Mouse (Mus musculus): Measurements from ENCODE around the gene Phlda3. TPM values are rescaled to one million over a fixed set of nuclear protein-coding genes. Genes with fewer than 3 reads are reported as not detected.

Gene Phlda3
- total RNA-seq, 2 experiments from 2014 or later, result 15.0 to 16.6 TPM

DNA sequence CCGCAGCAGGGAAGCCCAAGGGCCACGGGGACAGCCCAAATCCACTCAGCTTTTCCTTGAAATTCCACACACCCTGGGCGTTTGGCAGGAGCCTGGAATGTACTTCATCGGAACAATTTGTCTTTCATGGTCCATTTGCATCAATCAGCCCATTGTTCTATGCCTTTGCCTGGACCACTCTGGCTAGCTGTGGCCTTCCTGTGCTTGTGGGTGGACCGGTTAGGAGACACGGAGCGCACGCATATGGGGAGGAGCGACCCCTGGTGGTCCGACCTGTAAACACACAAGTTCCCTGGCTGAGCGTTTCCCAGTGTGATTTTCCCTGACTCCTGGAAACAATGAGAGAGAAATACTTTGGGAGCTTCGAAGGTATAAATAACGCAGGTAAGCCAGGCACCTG lies 15.3 kb downstream of the Phlda3 start:
- intact Hi-C loops (cut with DNase I), result loop anchor here (1.0 to 2.0 kb wide), 2 partner anchors 28 to 62 kb away; no protein-coding TSS in a partner anchor
- peak; percentile 75 to 76 for DNase-seq (ENCODE audit: low spot score in 2 of 2)

DNA sequence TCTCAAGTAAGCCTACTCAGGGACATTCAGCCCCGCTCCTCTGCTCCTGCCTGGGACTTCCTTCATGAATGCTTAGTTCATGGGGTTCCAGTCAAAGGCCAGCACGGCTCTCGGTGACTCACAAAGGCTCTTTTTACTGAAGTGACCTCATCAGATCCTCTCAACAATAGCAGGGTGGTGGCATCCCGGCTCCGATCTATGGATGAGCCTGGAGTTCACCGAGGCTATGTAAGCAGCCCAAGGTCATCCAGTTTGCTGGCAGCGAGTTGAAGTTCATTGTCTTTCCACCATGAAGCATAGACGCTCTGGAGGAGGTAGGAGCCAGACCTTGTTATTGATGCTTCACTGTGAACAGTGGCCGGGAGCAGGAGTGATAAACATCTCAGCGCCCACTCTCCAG lies 16.9 kb downstream of the Phlda3 start:
- DNase-seq (ENCODE audit: low spot score in 2 of 2), result no peak
- intact Hi-C loops (cut with DNase I), result no loop called here

DNA sequence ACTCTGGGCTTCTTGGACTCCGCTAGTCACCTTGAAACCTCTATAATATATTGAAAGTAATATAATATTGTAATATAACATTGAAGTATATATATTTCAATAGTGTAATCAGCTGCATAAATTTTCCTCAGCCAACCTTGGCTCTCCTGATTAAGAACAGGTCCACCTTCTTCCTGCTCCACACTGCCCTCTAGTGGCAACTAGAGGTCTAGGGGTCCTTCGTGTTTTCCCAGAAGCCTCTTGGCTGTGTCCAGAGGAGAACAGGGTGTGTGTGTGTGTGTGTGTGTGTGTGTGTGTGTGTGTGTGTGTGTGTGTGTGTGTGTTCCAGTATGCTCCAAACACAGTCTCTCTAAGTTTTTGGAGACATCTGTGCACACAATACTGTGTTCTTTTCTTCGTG lies 21.9 kb downstream of the Phlda3 start:
- peak; percentile 79 to 84 for DNase-seq (ENCODE audit: low spot score in 2 of 2)
- intact Hi-C loops (cut with DNase I), result loop anchor here (2.0 kb wide), 1 partner anchor 69 kb away; no protein-coding TSS in a partner anchor

DNA sequence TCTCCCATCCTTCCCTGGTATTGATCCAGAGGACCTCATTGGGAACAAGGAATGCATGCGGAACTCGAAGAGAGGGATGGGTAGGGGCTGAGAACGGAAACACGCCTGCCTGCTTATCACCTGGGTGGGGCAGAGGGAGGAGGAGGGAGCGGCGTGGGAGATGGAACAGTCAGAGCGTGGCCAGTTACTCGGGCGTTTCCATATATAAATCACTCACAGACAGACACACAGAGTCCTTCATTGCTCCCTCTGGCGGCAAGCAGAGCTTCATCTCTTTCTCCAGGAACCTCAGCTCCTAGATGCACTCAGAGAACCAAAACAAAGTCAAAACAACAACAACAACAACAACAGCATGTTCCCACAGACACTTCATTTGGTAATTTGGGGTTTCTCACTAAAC lies 22.8 kb downstream of the Phlda3 start:
- peak in 1 of 2 experiments; percentile 37 for DNase-seq (ENCODE audit: low spot score in 2 of 2)
- intact Hi-C loops (cut with DNase I), result loop anchor here (2.0 kb wide), 1 partner anchor 70 kb away; no protein-coding TSS in a partner anchor

DNA sequence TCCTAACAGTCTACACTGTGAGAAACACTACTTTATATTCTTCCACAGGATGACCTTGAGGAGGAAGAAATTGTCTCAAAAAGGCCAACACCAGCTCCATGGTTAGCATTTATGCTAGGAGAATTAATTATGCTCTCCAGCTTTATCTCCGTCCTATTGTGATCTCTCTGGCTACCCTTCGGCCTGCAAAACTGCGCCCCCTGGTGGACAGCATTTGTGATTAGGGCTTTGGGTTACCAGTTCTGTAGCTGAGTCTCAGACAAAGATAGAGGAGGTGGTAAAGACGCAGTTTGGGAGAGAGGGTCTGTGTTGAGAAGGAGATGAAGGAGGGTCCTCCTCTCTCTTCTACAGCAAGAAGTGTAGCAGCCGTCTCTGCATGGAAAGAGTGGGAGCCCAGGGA lies 23.9 kb downstream of the Phlda3 start:
- peak in 1 of 2 experiments; percentile 69 for DNase-seq (ENCODE audit: low spot score in 2 of 2)
- intact Hi-C loops (cut with DNase I), result loop anchor here (2.0 kb wide), 1 partner anchor 71 kb away; no protein-coding TSS in a partner anchor

DNA sequence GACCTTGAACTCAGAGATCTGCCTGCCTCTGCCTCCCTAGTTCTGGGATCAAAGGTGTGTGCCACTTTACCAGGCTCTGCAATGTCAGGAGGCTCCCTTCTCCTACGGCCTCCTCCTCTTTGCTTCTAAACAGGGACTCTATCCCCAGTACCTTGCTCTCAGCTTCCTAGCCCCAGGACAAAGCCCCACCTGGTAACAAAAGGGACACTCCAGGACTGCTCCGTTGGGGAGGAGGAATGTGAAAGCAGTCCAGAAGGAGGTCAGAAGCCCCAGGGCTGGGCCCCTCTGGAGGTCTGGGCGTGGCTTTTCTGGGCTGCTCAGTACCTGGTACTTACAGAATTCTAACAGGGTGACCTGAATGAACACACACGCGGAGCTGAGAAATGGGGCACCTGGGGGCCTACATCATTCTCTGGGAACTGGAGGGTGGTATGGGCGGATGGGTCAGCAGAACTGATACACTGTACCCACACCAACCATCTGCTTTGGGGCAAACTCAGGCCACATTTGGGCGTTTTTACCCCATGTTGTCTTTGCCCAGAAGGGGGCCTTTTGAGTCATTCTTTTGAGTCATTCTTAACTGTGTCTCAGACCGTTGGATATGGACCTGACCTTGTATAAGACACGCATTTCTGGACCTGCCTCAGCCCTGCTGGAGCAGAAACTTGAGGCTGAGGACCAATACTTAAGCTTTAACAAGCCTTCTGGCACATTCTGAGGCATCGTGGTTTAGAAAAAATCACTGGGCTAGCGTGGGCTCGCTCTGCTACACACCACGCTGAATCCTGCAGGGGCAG lies 26.4 kb downstream of the Phlda3 start:
- no peak for DNase-seq (ENCODE audit: low spot score in 2 of 2)
- intact Hi-C loops (cut with DNase I), result no loop called here

DNA sequence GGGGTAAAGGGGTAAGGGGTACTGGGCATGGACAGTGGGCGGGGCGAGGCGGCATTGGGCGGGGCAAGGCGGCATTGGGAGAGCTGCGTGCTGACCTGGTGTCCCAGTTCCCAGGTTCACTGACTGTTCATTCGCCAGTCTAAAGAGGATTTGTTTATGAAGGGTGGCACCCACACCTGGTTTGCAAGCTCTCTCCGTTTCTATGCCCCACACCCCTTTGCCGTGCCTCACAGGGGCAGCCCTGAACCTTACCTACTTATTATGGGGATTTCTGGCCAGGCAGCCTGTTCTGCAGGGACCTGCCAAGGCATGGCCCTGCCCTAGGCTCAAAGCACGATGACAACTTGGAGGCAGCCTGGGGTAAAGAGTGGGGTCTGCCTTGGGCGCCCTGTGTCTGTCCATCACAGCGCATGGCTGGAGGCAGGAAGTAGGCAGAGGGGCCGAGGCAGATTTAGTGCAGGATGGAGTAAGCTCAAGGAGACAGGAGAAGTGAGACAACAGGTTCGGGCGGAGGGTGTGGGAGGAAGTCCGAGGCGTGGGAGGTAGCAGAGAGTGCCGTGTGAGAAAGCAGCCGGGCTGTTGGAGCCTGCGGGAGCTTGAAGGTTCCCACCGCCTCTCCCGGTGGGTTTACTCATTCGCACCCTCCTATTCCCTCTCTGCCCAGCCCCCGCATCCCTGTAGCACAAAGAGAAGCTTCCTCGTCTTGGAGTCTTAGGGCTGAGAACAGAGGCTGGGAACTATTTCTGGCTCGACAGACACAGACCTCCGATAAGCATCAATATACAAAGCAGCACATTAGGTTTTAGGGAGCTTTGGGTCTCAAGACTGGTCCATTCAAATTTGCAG lies 27.7 kb downstream of the Phlda3 start:
- peak; percentile 71 to 85 for DNase-seq (ENCODE audit: low spot score in 2 of 2)
- intact Hi-C loops (cut with DNase I), result no loop called here

DNA sequence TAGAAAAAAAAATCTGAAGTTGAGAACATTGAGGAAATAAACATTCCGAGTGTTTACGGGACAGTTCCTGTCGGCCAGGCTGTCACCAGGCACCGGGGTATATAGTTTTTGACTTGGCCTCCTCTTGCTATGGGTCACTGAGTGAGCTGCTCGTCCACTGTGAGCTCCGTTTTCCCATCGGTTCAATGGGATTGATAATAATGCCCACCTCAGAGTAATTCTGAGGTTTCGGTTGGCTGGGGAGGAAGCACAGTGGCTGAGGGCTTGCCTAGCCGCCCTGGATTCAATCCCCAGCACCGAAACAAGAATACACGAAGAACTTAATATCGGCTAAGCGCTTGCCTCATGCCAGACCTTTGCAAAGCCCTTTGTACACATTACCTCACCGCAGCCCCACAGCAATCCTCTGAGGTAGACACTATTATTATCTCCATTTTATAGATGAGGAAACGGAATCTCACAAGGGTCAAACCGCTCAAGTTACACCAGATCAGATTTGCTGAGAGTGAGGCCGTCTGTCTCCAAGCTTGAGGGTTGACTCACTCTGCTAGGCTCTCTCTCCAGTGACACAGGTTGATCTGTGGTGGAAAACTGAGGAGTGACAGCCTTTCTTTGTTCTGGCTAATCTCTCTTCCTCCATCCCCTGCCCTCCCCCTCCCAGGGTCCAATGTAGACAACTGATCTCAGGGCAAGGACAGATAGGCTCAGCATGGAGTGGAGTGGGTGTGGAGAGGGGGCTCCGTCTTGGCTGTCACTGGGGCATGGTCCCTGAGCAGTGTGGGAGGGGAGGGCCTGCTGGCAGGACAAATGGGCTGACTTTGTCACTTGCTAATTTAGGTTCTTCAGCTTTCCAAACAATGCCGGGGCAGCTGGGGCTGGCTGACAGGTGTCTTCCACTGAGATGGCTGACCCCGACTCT lies 28.6 kb downstream of the Phlda3 start:
- intact Hi-C loops (cut with DNase I), result no loop called here
- DNase-seq (ENCODE audit: low spot score in 2 of 2), result no peak

DNA sequence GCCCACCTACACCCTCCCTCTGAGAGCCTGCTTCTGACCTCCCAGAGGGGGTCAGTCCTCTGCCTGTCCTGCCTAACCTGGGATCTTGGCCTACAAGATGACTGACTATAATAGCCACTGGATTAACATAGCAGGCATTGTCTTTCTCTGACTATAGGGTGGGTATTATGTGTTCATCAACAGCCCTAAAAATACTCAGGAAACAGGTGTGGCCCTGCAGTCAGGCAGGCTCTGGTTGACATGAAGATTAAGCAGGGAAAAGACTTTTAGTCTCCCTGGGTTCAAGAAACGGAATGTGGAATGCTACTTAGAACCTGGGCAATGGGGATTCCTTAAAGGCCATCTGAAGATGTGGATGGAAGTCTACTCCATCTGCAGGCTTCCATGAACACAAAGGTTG lies 32.6 kb downstream of the Phlda3 start:
- no peak for DNase-seq (ENCODE audit: low spot score in 2 of 2)
- intact Hi-C loops (cut with DNase I), result no loop called here

DNA sequence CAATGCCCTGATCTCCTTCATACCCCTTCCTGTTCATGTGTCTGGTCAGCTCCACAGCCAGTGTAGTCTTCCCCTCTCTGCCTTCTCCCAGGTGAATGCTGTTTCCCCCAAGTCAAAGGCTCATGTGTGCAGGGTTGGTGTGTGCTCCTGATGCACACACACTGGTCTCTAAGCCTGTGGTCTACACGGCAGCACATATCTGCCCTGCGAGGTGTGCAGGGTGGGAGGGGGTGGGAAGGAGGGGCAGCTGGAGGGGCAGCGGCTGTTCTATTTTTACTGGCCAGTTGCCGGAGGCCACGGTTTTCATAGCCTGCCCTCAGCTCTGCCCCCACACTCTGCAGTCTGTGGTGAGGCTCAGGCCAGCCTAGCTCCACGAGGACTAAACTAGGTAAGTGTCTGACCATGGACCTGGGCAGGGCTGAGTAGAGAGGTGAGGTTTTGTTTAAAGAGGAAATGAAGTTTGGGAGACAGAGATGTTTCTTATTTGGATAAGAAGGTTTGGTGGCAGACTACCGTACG lies 33.2 kb downstream of the Phlda3 start:
- intact Hi-C loops (cut with DNase I), result no loop called here
- DNase-seq (ENCODE audit: low spot score in 2 of 2), result no peak

DNA sequence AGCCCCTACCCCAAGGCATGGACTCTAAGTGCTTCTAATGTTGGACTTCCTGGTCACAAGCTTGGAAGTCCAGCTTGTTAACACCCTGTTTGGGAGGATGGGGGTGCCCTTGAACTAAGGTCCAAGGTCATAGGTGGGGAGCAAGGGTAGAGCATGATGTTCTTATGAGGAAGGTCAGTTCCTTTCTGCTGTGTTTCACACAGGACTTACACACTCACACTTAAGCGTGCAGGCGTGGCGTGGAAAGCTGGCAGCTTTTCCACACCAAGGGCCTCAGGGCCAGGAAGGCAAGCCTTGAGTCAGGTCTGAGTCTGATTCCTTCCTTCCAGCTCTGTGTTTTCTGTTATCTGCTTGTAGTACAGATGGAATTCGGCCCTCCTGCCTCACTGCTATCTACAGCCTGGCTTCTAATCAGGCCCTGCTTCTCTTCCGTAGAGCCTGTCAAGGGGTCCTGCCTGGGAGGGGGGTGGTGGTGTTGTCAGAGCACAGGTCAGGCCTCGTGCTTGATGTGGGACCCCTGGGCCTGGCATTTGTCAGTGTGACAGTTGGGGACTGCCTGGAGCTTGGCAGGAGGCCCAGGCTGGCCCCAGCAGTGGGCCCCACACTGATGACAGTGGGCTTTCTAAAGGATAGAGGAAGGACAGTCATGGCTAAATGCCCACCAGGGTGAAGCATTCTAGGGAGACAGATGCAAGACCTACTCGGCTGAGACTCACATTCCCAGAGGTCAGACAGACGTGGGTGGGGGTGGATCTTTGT lies 34.5 kb downstream of the Phlda3 start:
- intact Hi-C loops (cut with DNase I), result no loop called here

DNA sequence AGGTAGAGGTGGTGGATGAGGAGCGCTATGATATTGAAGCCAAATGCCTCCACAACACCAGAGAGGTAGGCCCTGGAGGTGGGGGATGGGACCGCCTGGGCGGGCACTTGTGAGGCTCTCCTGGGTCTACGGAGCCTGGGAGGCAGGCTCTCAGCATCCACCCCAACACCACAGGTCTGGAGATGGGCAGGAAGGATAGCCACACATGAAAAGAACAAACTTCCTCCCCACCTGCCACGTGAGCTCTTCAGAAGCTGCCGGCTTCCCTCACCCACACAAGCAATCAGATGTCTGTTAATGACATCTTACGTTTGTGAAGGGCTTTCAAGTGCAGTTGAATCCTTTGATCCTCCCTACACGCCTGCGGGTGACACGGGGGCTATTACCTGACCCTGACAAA lies 41.6 kb downstream of the Phlda3 start:
- DNase-seq (ENCODE audit: low spot score in 2 of 2), result no peak
- intact Hi-C loops (cut with DNase I), result no loop called here

More for the DNA sequence above, 34.5 kb downstream of the Phlda3 start:
- no peak for DNase-seq (ENCODE audit: low spot score in 2 of 2)

DNA sequence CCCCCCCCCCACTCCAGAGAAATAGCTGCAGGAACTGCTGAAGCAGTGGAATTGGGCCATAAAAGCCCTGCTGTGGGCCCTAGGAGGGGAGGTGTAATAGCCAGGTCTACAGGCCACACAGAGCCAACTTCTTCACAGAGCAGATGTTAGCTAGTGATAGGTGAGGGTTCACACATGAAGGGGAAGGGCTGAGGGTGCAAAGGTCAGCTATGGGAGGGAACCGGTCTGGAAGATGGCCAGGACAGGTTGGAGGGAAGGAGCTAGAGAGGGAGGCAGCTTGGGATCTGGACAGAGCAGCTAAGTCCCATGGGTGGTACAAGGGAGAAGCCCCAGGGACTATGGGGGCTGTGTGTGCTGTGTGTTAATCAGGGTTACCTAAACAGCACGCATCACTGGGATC lies 44.3 kb downstream of the Phlda3 start:
- intact Hi-C loops (cut with DNase I), result no loop called here
- DNase-seq (ENCODE audit: low spot score in 2 of 2), result no peak

DNA sequence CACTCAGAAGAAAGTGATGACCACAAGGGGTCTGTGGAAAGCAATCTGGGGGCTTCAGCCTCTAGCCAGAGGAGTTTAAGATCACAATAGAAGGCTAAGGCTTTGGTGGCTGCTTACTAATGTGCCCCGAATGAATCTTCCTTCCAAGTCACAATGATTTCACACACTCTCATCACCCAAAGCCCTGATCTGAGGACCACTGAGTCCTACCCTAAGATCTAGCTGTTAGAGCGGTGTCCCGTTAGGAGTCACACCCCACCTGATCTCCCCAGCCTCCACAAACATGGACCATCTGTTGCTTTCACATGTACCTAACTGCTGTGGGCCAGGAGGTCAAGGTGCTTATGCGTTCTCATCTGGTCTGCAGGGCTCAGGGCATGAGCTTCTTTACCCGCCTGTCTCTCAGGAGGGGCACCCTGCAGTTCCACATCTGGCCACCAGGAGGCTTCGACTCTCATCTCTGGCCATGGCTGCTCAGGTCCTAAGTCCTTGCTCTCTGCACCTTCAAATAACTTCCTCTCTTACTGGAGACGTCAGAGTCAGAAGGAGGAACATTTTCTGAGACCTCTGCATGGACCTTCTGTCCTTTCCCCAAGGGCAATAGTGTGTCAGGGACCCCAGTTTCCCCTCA lies 45.2 kb downstream of the Phlda3 start:
- peak; percentile 67 to 84 for DNase-seq (ENCODE audit: low spot score in 2 of 2)
- intact Hi-C loops (cut with DNase I), result no loop called here

DNA sequence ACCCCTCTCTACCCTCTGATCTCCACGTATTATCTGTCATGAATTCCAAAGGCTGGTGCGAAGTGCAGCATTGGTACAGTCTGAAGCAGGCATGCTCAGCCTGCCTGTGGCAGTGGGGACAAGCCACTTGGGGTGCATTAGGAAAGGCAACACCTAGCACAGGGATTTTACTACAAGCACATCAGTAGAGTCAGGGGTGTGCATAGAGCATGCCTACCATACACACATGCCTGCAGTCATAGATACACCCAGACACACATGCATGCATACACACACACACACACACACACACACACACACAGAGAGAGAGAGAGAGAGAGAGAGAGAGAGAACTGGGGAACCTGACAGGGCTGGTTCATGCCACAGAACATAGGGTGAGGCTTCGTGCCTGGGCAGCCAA lies 46.3 kb downstream of the Phlda3 start:
- intact Hi-C loops (cut with DNase I), result no loop called here
- DNase-seq (ENCODE audit: low spot score in 2 of 2), result no peak

DNA sequence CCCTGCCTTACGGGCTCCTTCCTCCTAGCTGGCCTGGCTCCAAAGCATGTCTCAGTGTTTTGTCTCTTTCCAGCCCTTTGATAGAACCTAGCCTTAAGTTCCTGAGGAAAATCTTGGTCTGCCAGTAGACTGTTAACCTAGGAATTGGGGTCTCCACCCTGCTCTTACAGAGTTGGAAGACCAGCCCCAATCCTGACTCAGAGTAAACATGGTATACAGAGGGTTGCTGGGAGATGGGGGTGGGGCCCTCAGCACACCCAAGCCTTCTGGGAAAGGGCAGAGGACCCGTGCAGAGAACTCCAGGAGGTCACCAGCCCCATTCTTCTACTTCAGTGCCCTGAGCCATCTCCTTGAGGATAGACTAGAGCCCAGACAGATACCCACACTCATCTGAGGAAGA lies 46.7 kb downstream of the Phlda3 start:
- no peak for DNase-seq (ENCODE audit: low spot score in 2 of 2)
- intact Hi-C loops (cut with DNase I), result no loop called here

DNA sequence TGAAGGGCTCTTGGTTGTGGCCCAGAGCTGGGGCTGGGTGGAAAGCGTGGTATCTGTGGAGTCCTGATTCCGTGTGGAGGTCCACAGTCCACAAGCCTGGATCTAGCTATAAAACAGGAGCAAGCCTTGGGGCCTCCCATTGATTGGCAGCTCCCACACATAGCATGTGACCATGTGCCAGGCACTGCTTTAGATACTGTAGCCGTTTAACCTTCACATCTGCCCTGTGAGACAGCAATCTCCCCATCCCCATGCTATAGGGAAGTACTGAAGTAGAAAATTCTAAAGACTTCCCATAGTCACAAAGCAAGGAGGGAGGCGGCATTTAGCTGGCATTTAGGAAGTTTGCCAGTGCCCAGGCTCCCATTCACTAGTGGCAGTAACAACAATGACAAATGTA lies 47.2 kb downstream of the Phlda3 start:
- DNase-seq (ENCODE audit: low spot score in 2 of 2), result peak in 1 of 2 experiments; percentile 31
- intact Hi-C loops (cut with DNase I), result no loop called here

Data from left cerebral cortex, postnatal 14 days (tissue).